Mouse (Mus musculus): ENCODE measurements at regions not wholly inside any gene's neighbourhood (a gene's known extent, or its start where the extent isn't known, plus 50 kb on each side); places are given as distances from the start of the nearest gene placed in this dataset.
A peak's percentile ranks its signal among the peaks of the same experiment; 100 is the strongest.

GRCm38 (mm10) chr13:11347787-11348501 lies 758.8 kb downstream of the Ryr2 start:
- intact Hi-C loops (cut with DNase I), result no loop called here
- no peak for TF ChIP-seq CTCF (IDR thresholded peaks at IDR 0.05)
- DNase-seq (ENCODE audit: extremely low spot score in 1 of 2, low spot score in 2 of 2), result no peak
- H3K27ac ChIP-seq, result no peak overlapping the region
- H3K4me3 ChIP-seq, result no peak overlapping the region

- Histone ChIP-seq H3K27ac (no peak overlapping the region), H3K4me3 (no peak overlapping the region)
- DNase-seq (ENCODE audit: extremely low spot score in 1 of 2, low spot score in 2 of 2), result no peak
- intact Hi-C loops (cut with DNase I), result no loop called here
- TF ChIP-seq CTCF (IDR thresholded peaks at IDR 0.05), result no peak
Measured at GRCm38 (mm10) chr13:11344500-11344899, 762.2 kb downstream of the Ryr2 start.

GRCm38 (mm10) chr13:11338297-11338616 lies 768.5 kb downstream of the Ryr2 start:
- H3K4me3 ChIP-seq, result no peak overlapping the region
- intact Hi-C loops (cut with DNase I), result no loop called here
- peak; percentile 22 for DNase-seq (ENCODE audit: extremely low spot score in 1 of 2, low spot score in 2 of 2)
- H3K27ac ChIP-seq, result no peak overlapping the region
- no peak for TF ChIP-seq CTCF (IDR thresholded peaks at IDR 0.05)

DNA sequence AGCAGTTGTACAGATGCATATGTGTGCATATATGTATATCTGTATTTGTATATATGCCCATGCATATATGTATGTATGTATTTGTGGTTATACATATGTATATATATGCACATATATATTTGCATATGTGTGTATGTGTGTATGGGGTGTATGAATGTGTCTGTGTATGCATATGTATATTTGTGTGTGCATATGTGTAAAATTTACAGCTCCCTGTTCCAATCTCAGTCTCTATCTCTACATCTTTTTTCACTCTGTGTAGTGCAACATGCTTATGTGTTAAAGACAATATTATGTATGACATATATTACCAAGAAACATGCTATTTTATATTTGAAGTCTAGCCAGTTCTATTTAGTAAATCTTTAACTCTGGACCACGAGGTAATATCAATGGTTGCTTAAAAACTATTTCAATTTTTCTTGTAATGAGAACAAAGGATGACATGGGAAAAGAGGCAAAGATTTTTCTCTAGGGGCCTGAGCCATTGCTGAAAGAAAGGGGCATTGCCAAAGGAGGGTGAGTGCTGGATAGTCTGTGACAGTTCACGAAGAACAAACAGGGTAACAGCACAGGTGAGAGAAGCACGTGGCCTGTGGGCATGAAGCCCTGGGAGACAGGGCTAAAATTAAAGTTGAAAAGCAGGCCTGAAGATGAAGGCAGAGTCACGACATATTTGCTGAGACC lies 769.0 kb downstream of the Ryr2 start:
- intact Hi-C loops (cut with DNase I), result no loop called here
- no peak overlapping the region for H3K27ac ChIP-seq
- no peak for TF ChIP-seq CTCF (IDR thresholded peaks at IDR 0.05)
- DNase-seq (ENCODE audit: extremely low spot score in 1 of 2, low spot score in 2 of 2), result no peak
- no peak overlapping the region for H3K4me3 ChIP-seq

- intact Hi-C loops (cut with DNase I), result no loop called here
- Histone ChIP-seq H3K4me3 (no peak overlapping the region), H3K27ac (no peak overlapping the region)
- no peak for TF ChIP-seq CTCF (IDR thresholded peaks at IDR 0.05)
- no peak for DNase-seq (ENCODE audit: extremely low spot score in 1 of 2, low spot score in 2 of 2)
Measured at GRCm38 (mm10) chr13:11336958-11337357, 769.8 kb downstream of the Ryr2 start.

DNA sequence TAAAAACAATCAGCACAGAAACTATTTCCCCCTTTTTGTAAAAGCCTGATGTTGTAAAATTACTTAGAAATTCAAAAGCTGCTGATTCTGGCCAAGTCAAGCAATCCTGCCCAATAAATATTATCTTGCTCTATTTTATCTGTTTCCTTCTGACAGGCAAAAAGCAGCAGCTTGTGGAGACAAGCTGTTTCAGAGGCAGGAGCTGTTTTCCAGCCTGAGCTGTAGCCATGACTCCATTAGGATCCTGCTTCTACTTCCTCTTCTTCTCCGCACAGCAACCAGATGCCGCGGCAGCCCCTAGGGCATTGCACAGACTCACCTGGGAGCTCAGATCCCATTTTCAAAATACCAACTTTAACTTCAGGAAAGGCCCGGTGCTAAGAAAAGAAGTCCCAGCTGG lies 774.8 kb downstream of the Ryr2 start:
- Histone ChIP-seq H3K27ac (no peak overlapping the region), H3K4me3 (no peak overlapping the region)
- no peak for TF ChIP-seq CTCF (IDR thresholded peaks at IDR 0.05)
- DNase-seq (ENCODE audit: extremely low spot score in 1 of 2, low spot score in 2 of 2), result no peak
- intact Hi-C loops (cut with DNase I), result no loop called here

DNA sequence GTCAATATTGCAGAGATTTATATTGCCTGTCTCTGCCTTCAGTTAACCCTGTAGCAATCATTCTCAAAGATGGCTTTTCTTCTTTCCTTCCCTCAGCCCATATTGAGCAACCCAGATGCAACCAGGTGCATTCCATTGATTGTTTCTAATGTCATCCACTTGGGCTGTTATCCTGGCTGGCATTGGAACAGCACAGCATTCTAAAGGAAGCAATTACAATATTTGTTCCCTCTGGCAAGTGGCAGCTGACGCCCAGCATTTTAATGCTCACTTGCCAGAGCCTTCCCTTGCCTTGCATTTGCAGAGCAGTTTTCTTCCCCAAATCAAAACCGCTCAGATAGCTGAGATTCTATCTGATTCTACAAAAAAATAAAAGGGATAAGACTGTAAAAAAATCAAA lies 798.0 kb downstream of the Ryr2 start:
- intact Hi-C loops (cut with DNase I), result no loop called here
- TF ChIP-seq CTCF (IDR thresholded peaks at IDR 0.05), result no peak
- no peak overlapping the region for H3K4me3 ChIP-seq
- no peak overlapping the region for H3K27ac ChIP-seq
- no peak for DNase-seq (ENCODE audit: extremely low spot score in 1 of 2, low spot score in 2 of 2)

DNA sequence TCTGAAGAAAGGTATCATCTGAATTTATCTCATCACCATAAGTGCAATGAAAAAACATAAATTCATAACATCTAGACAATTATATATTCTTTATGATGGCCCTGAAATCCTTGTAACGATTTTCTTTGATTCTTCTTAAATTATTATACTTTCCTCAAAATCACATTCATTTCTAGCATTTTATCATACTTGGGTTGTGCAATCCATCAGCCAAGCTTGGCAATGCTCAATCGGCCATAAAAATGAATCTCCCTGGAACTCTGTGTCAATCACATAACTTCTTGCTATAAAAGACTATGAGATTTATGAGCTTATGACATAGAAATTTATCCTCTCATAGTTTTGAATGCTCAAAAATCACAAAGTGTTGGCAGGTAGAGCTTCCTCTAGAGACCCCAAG lies 811.3 kb downstream of the Ryr2 start:
- no peak for DNase-seq (ENCODE audit: extremely low spot score in 1 of 2, low spot score in 2 of 2)
- no peak for TF ChIP-seq CTCF (IDR thresholded peaks at IDR 0.05)
- Histone ChIP-seq H3K27ac (no peak overlapping the region), H3K4me3 (no peak overlapping the region)
- intact Hi-C loops (cut with DNase I), result no loop called here

DNA sequence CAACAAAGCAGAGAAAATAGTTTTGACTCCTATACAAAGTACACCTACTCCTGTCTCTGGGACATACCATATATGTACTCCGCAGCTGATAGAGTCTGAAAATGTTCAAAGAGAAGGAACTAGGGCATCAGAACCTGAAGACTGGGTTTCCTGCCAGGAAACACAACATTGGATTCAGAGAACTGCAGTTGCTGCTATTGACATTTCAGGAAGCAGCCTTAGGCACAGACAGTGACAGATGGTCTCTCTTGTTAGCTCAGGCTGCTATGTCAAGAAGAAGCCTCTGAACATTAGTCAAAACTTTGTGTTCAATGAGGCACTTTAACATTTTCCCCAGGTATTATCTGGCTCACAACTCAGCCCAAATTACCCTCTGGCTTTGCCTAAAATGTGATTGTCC lies 812.1 kb downstream of the Ryr2 start:
- peak in 1 of 2 experiments; percentile 12 for DNase-seq (ENCODE audit: extremely low spot score in 1 of 2, low spot score in 2 of 2)
- no peak for TF ChIP-seq CTCF (IDR thresholded peaks at IDR 0.05)
- intact Hi-C loops (cut with DNase I), result no loop called here
- Histone ChIP-seq H3K27ac (no peak overlapping the region), H3K4me3 (no peak overlapping the region)

DNA sequence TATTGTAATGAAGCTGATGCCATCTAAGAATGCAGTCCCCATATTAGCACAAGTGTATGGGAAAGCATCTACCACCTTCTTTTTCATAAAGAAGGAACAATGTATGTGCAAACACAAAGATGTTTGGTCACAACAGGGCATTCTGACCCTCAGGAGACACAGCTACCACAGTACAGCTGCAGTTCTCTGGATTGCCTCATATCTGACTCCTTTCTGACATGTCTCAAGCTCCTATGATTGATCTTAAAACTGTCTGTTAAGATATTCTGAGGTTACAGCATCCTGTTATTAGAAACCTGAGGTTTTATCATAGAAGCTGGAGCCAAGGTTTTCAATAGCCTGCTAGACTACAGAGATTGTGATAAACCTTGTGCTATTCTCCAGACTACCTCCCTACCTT lies 813.0 kb downstream of the Ryr2 start:
- no peak for TF ChIP-seq CTCF (IDR thresholded peaks at IDR 0.05)

GRCm38 (mm10) chr13:11273896-11274295 lies 832.8 kb downstream of the Ryr2 start:
- Histone ChIP-seq H3K27ac (no peak overlapping the region), H3K4me3 (no peak overlapping the region)
- DNase-seq (ENCODE audit: extremely low spot score in 1 of 2, low spot score in 2 of 2), result no peak
- intact Hi-C loops (cut with DNase I), result no loop called here
- no peak for TF ChIP-seq CTCF (IDR thresholded peaks at IDR 0.05)

More for the DNA sequence above, 813.0 kb downstream of the Ryr2 start:
- H3K4me3 ChIP-seq, result no peak overlapping the region
- no peak for DNase-seq (ENCODE audit: extremely low spot score in 1 of 2, low spot score in 2 of 2)
- intact Hi-C loops (cut with DNase I), result no loop called here
- no peak overlapping the region for H3K27ac ChIP-seq

DNA sequence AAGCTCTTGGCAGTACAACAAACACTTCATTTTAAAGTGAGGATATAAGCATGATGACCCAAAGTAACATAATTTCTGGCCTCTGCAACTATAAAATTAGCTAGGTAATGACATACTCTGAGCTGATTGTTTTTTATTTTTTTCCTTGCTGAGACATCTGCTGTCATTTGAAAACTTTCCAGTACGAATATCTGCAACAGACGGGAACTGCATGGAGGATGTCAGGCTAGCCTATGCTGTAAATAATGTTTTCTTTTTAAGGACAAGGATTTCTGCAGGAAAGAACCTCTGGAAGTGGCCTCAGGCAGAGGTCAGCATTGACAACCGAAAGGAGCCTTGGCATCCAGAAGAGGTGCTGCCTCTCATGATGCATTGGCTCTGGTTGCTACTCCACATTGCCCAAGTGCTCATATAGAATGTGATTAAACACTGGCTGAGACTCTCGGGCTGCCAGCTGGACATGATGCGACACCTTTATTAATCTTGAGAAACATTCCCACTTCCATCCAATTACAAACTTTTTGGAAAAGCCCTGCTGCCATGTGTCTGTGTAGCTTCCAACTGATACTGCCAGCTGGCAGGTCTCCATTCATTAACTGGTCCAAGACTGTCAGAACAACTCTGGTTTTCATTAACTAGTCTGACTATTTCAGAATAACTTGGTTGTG lies 837.9 kb downstream of the Ryr2 start:
- intact Hi-C loops (cut with DNase I), result no loop called here
- no peak for DNase-seq (ENCODE audit: extremely low spot score in 1 of 2, low spot score in 2 of 2)
- no peak for TF ChIP-seq CTCF (IDR thresholded peaks at IDR 0.05)

More for the DNA sequence above, 837.9 kb downstream of the Ryr2 start:
- H3K4me3 ChIP-seq, result no peak overlapping the region
- H3K27ac ChIP-seq, result no peak overlapping the region
